Mouse (Mus musculus) cerebellum, adult 11-12 months (tissue): ENCODE data around the gene Tm7sf2.
"Not testable (repeated sequence)": the region's sequence is repeated elsewhere in the genome, so short reads cannot be mapped to it uniquely, and the experiment has no call there.

Experiments
- DNase-seq: peaks from one replicate; pipeline ENCODE4 v3.0.0; 2022

Gene Tm7sf2

GRCm38 (mm10) chr19:6068951-6069350 lies 778 bp upstream of the Tm7sf2 start:
- no peak for DNase-seq

GRCm38 (mm10) chr19:6067011-6067723 lies 1.0 kb downstream of the Tm7sf2 start:
- DNase-seq = peak; percentile 90

GRCm38 (mm10) chr19:6066571-6066970 lies 1.6 kb downstream of the Tm7sf2 start:
- DNase-seq = no peak

GRCm38 (mm10) chr19:6063081-6063480 lies 5.1 kb downstream of the Tm7sf2 start:
- DNase-seq = peak; percentile 36

- no peak for DNase-seq
Measured at GRCm38 (mm10) chr19:6062418-6062817, 5.8 kb downstream of the Tm7sf2 start.

GRCm38 (mm10) chr19:6061641-6062302 lies 6.4 kb downstream of the Tm7sf2 start:
- DNase-seq = peak; percentile 59

GRCm38 (mm10) chr19:6061021-6061533 lies 7.1 kb downstream of the Tm7sf2 start, which contains the start of gene Znhit2:
TSS of gene Znhit2 (plus strand) at chr19:6061192.
- peak; percentile 86 for DNase-seq

- DNase-seq = peak; percentile 30
Measured at GRCm38 (mm10) chr19:6058966-6059365, 9.2 kb downstream of the Tm7sf2 start.

GRCm38 (mm10) chr19:6058513-6058912 lies 9.7 kb downstream of the Tm7sf2 start:
- no peak for DNase-seq

GRCm38 (mm10) chr19:6057313-6058096 lies 10.7 kb downstream of the Tm7sf2 start, which contains the start of the genes Mrpl49 and Fau:
TSS of gene Mrpl49 (minus strand) at chr19:6057785.
TSS of gene Fau (plus strand) at chr19:6057844.
- peak; percentile 99 for DNase-seq

- DNase-seq = peak; percentile 50
Measured at GRCm38 (mm10) chr19:6056696-6057095, 11.5 kb downstream of the Tm7sf2 start.

GRCm38 (mm10) chr19:6054296-6054695 lies 13.9 kb downstream of the Tm7sf2 start:
- DNase-seq = no peak

GRCm38 (mm10) chr19:6052516-6052915 lies 15.7 kb downstream of the Tm7sf2 start:
- peak; percentile 26 for DNase-seq

GRCm38 (mm10) chr19:6048681-6049410 lies 19.3 kb downstream of the Tm7sf2 start:
- peak; percentile 32 for DNase-seq

GRCm38 (mm10) chr19:6047899-6048166 lies 20.3 kb downstream of the Tm7sf2 start:
- DNase-seq = peak; percentile 42

GRCm38 (mm10) chr19:6047154-6047898 lies 20.8 kb downstream of the Tm7sf2 start:
- DNase-seq = peak; percentile 68

GRCm38 (mm10) chr19:6046294-6047153 lies 21.6 kb downstream of the Tm7sf2 start, which contains the start of gene Syvn1:
TSS of gene Syvn1 (plus strand) at chr19:6046576.
- peak; percentile 91 for DNase-seq

- DNase-seq = peak; percentile 20
Measured at GRCm38 (mm10) chr19:6045366-6046293, 22.5 kb downstream of the Tm7sf2 start.

- not testable (repeated sequence) for DNase-seq
Measured at GRCm38 (mm10) chr19:6044102-6044501, 24.1 kb downstream of the Tm7sf2 start.

GRCm38 (mm10) chr19:6042293-6042692 lies 25.9 kb downstream of the Tm7sf2 start:
- peak; percentile 26 for DNase-seq
